Mouse (Mus musculus) thymus, postnatal 4 days (tissue): ENCODE data around the gene Fbxl17.

Experiments used
- DNase-seq: peaks from one replicate; pipeline ENCODE4 v3.0.0; 2021

The Fbxl17 gene

DNA sequence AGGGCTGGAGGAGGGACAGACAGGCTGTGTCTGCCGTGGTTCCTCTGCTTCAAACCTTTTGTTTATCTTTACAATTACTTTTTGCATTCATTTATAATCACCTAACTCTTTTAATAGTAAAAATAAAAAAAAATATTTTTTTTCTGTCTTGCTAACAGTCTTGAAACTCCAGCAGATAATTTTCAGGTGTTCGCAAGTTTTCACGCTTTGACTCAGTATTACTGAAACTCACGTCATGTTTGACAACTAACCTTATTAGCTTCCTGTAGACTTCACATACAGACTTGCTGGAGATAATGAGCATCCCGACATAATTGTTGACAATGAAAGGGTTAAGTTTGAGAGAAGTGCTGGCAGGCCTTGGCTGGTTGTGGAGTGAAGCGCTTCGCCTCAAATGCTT is 340.6 kb downstream of the Fbxl17 start:
- no peak for DNase-seq

GRCm38 (mm10) chr17:63158436-63158835 is 341.4 kb downstream of the Fbxl17 start:
- no peak for DNase-seq

DNA sequence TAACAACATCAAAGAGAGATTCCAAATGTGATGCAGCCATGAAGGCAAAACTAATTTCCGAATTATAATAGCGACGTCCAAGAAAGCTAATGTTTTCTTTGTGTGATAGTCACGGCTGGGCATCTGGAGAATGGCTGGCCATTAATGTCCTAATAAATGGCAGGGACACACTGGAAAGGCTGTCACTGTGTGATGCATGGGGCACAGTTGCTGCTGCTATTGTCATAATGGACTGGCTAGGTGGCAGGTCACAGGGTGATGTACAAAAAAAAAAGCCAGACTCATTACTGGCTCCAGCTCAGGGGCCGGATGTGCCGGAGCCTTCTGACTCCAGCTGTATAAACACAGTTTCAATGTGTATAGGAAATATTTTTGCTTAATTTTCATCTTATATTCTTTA is 341.9 kb downstream of the Fbxl17 start:
- DNase-seq: no peak

GRCm38 (mm10) chr17:63157019-63157418 is 342.8 kb downstream of the Fbxl17 start:
- no peak for DNase-seq

DNA sequence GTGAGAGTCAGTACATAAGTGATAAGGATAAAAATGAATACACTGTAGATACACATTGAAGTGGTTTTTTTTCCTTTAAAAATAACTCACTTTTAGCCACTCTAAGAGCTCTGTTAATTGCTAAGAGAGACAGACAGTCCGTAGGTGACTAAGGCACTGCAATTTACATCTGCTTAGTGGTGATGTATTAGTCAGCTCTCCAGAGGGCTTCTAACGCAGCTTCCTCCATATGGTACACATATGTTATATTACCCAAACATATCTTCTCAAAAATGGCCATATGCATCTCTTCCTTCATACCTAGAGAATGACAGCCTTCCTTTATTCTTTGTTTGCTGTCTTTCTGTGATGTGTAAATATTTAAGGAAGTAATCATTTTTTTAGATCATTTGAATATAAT is 353.3 kb downstream of the Fbxl17 start:
- no peak for DNase-seq

- no peak for DNase-seq
These were observed 353.9 kb downstream of the Fbxl17 start for GRCm38 (mm10) chr17:63145751-63146491.

GRCm38 (mm10) chr17:63145311-63145741 is 354.5 kb downstream of the Fbxl17 start:
- no peak for DNase-seq

- DNase-seq: no peak
These were observed 356.0 kb downstream of the Fbxl17 start for GRCm38 (mm10) chr17:63143825-63144224.

DNA sequence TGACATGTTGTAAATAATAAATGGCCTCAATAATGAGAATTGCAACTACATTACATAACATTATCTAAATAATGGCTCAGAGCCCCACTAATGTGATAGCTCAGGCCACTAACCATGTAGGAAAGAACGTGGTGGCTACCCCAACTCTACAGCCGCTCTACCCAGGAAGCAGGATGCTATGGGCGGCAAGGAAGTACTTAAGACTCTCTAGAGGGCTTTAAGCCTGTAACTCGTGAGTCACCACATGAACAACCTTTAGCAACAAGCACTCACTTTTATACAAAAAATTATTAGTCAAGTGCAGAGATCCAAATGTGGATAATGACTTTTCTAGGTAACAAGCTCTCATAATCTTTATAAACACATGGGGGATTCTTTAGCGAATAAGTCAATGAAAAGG is 365.0 kb downstream of the Fbxl17 start:
- DNase-seq: no peak

GRCm38 (mm10) chr17:63122427-63122826 is 377.4 kb downstream of the Fbxl17 start:
- DNase-seq: no peak

- no peak for DNase-seq
These were observed 380.1 kb downstream of the Fbxl17 start for GRCm38 (mm10) chr17:63119701-63120100.

- DNase-seq: no peak
These were observed 380.7 kb downstream of the Fbxl17 start for GRCm38 (mm10) chr17:63119077-63119476.

DNA sequence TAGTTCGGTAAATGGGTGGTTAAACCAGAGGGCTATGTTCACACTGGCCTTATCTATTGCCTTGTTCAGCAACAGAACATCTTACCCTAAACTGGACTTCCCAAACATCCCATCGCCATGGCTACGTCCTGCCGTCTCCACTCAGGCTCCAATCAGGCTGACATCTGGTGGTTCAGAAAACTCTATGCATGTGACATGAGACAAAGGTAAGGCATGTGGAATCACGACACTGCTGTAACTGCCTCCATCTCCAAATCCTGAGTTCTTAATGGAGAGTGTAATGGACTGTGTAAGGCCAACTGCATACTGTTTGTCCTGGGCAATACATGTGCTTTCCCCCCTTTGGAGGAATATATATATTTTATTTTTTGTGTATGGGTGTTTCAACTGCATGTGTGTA is 382.7 kb downstream of the Fbxl17 start:
- DNase-seq: no peak

GRCm38 (mm10) chr17:63114399-63115085 is 385.3 kb downstream of the Fbxl17 start:
- DNase-seq: no peak

DNA sequence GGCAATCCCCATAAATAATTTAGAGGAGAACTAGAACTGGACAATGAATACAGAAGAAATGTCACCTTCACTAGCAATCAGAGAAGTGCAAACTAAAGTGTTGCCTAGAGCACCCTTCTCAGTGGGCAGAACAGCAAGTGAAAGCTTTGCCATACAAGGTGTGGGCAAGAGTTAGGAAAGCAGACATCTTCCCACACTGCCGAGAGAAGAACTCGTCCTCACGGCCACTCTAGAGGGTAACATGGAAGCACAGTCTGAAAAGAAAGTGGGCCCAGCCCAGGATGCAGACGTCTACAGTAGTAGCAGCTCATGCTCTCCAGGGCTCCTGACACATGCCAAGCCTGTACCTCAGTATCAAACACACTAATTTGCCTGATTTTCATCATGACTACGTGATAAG is 387.0 kb downstream of the Fbxl17 start:
- DNase-seq: no peak

DNA sequence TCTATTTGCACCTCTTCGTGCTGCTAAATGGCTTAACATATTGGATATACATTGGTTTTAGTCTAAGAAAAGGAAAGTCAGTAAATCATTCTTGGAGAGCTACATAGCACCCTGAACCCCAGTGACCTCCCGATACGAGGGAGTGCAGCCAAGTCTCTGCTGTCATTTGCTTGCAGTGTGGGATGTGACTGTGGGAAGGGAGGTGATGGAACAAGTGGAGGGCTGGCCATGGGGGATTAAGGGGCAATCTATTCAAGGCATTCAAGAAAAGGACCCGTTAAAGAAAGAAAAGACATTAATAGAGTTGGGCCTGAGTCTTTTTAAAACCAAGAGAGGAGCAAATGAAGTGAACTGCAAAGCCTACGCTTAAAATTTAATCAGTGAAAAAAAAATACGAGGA is 388.8 kb downstream of the Fbxl17 start:
- no peak for DNase-seq

GRCm38 (mm10) chr17:63110211-63110755 is 389.5 kb downstream of the Fbxl17 start:
- DNase-seq: no peak

DNA sequence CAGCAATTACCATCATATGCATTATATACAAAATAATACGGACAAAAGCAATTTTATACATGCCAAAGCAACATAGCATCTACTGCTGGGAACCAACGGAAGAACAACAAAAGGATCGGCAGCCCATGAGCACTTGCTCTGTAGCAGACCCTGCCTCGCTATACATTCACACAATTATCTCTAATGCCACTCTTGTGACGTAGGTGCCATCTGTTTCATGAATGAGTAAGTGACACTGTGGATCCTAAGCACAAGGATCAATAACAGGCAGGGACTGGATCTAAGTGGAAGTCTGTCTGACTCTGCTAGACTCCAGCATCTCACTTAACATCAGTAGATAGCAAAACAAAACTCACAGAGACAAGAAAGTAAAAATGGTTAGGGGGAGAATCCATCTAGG is 391.8 kb downstream of the Fbxl17 start:
- no peak for DNase-seq

- no peak for DNase-seq
These were observed 392.3 kb downstream of the Fbxl17 start for GRCm38 (mm10) chr17:63107515-63107914.

- no peak for DNase-seq
These were observed 404.3 kb downstream of the Fbxl17 start for GRCm38 (mm10) chr17:63095553-63095952.

- no peak for DNase-seq
These were observed 404.8 kb downstream of the Fbxl17 start for GRCm38 (mm10) chr17:63095017-63095416.

DNA sequence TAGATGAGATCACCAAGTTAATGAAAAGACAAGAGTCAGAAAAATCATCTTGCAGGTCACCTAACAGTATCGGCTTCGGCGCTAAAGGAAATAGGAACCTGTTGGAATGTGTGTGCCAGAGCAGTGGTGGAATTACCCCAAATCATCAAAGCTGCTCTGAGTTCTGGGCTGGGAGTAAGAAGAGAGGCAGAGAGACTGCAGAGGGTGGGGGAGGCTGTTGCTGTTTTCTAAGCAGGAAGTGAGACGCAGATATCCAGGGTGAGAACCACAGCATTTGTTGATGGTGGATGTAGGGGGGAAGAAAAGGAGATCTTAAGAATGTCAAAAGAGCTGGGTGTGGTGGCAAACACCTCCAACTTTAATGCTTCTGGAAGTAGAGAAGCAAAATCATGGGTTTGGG is 406.6 kb downstream of the Fbxl17 start:
- no peak for DNase-seq

GRCm38 (mm10) chr17:63092774-63093173 is 407.0 kb downstream of the Fbxl17 start:
- DNase-seq: no peak

GRCm38 (mm10) chr17:63090112-63090511 is 409.7 kb downstream of the Fbxl17 start:
- no peak for DNase-seq
